Mouse (Mus musculus) ES-E14 (cell line): ENCODE measurements around the gene Hist1h4h.

Source experiments
- HCFC1 ChIP-seq: IDR thresholded peaks from 2 replicates; pipeline ENCODE4 v1.6.1; 2012; ENCODE audit warnings: low read length, inconsistent platforms, borderline replicate concordance; ENCODE audit not compliant: insufficient read depth
- MAFK ChIP-seq: IDR thresholded peaks from 2 replicates; pipeline ENCODE4 v1.6.1; 2014; ENCODE audit warnings: mild to moderate bottlenecking, low read depth, low read length, inconsistent platforms; ENCODE audit not compliant: insufficient read depth

GRCm38 (mm10) chr13:23526312-23526711, 4.5 kb upstream of the Hist1h4h start:
- TF ChIP-seq HCFC1: no peak
- TF ChIP-seq MAFK: peak; percentile 84
